Mouse (Mus musculus) forebrain, embryonic 13.5 days (tissue): ENCODE data around the gene Etv3. TPM values are rescaled to one million over a fixed set of nuclear protein-coding genes. Genes with fewer than 3 reads are reported as not detected.

Experiments
- ATAC-seq: fragments of 200-750 bp; cut with Nextera tagmentation; 2 replicates; pipeline ENCODE4 v1.8.0; 2017
- H3K27ac ChIP-seq: fragments of 300-500 bp; sonication (generic); 2 replicates; pipeline ENCODE4 v1.5.1; 2015; ENCODE audit warnings: inconsistent platforms, mild to moderate bottlenecking, moderate library complexity
- H3K27me3 ChIP-seq: fragments of 300-500 bp; sonication (generic); 2 replicates; pipeline ENCODE4 v1.6.1; 2015; ENCODE audit warnings: mild to moderate bottlenecking, inconsistent platforms
- H3K36me3 ChIP-seq: fragments of 300-500 bp; sonication (generic); 2 replicates; pipeline ENCODE4 v1.6.1; 2015; ENCODE audit warnings: mild to moderate bottlenecking, inconsistent platforms; ENCODE audit not compliant: poor library complexity, severe bottlenecking
- H3K4me1 ChIP-seq: fragments of 300-500 bp; sonication (generic); 2 replicates; pipeline ENCODE4 v1.6.1; 2015; ENCODE audit warnings: inconsistent platforms
- H3K4me2 ChIP-seq: fragments of 300-500 bp; sonication (generic); 2 replicates; pipeline ENCODE4 v1.6.1; 2015; ENCODE audit warnings: inconsistent platforms, mild to moderate bottlenecking, moderate library complexity
- H3K4me3 ChIP-seq: fragments of 300-500 bp; sonication (generic); 2 replicates; pipeline ENCODE4 v1.5.1; 2015; ENCODE audit warnings: mild to moderate bottlenecking, inconsistent platforms
- H3K9ac ChIP-seq: fragments of 300-500 bp; sonication (generic); 2 replicates; pipeline ENCODE4 v1.6.1; 2015; ENCODE audit warnings: mild to moderate bottlenecking, inconsistent platforms
- H3K9me3 ChIP-seq: fragments of 300-500 bp; sonication (generic); replicated peaks from 2 replicates; pipeline ENCODE4 v1.6.1; 2016; ENCODE audit warnings: inconsistent platforms
- WGBS: fragments of 180-500 bp; shearing (Covaris S2); methylation state at CpG from one replicate; pipeline ENCODE4 v1.1.7; 2015; 5-methylcytosine and 5-hydroxymethylcytosine counted together
- polyA plus RNA-seq: library from polyadenylated mRNA; unstranded; fragments of >200 nt; fragmentation: Nextera tagmentation; extraction: Ambion mirVana; gene quantifications from 2 replicates; pipeline ENCODE4 v1.2.1, GENCODE M21; 2015

Etv3 gene
- polyA plus RNA-seq, 1 experiment from 2014 or later = 10.6 TPM

GRCm38 (mm10) chr3:87525837-87526570, 797 bp downstream of the Etv3 start:
- H3K4me3 ChIP-seq = peak overlapping the region; percentile 97
- H3K4me1 ChIP-seq = peaks cover 17% of the 10 kb centered on the region
- H3K27ac ChIP-seq = peak overlapping the region; percentile 72
- peaks cover 35% of the 10 kb centered on the region for H3K36me3 ChIP-seq
- peak; percentile 73 for ATAC-seq
- peak overlapping the region; percentile 89 for H3K4me2 ChIP-seq
- peak overlapping the region; percentile 99 for H3K9ac ChIP-seq
- H3K27me3 ChIP-seq = no peaks in the 10 kb centered on the region
- WGBS = 7% methylated on average over 27 of the region's 27 CpGs
- H3K9me3 ChIP-seq = no peaks in the 10 kb centered on the region

GRCm38 (mm10) chr3:87527139-87527538, 1.9 kb downstream of the Etv3 start:
- Histone ChIP-seq H3K4me3 (no peak overlapping the region), H3K27ac (no peak overlapping the region), H3K9me3 (no peaks in the 10 kb centered on the region), H3K9ac (no peak overlapping the region), H3K27me3 (no peaks in the 10 kb centered on the region), H3K36me3 (peaks cover 44% of the 10 kb centered on the region), H3K4me1 (peaks cover 17% of the 10 kb centered on the region), H3K4me2 (no peak overlapping the region)
- ATAC-seq = no peak
- 92% methylated on average over 12 of the region's 12 CpGs for WGBS

- no peak overlapping the region for H3K4me2 ChIP-seq
- H3K27ac ChIP-seq = no peak overlapping the region
- ATAC-seq = no peak
- no peaks in the 10 kb centered on the region for H3K27me3 ChIP-seq
- H3K4me1 ChIP-seq = peaks cover 17% of the 10 kb centered on the region
- H3K9ac ChIP-seq = no peak overlapping the region
- 97% methylated on average over 8 of the region's 8 CpGs for WGBS
- H3K36me3 ChIP-seq = peaks cover 51% of the 10 kb centered on the region
- H3K9me3 ChIP-seq = no peaks in the 10 kb centered on the region
- H3K4me3 ChIP-seq = no peak overlapping the region
These were observed 2.8 kb downstream of the Etv3 start for GRCm38 (mm10) chr3:87528021-87528420.

GRCm38 (mm10) chr3:87528841-87529240, 3.6 kb downstream of the Etv3 start:
- peaks cover 17% of the 10 kb centered on the region for H3K4me1 ChIP-seq
- H3K36me3 ChIP-seq = peaks cover 59% of the 10 kb centered on the region
- ATAC-seq = no peak
- no peak overlapping the region for H3K4me3 ChIP-seq
- no peak overlapping the region for H3K27ac ChIP-seq
- WGBS = 93% methylated on average over 8 of the region's 8 CpGs
- H3K4me2 ChIP-seq = no peak overlapping the region
- H3K27me3 ChIP-seq = no peaks in the 10 kb centered on the region
- no peaks in the 10 kb centered on the region for H3K9me3 ChIP-seq
- no peak overlapping the region for H3K9ac ChIP-seq

GRCm38 (mm10) chr3:87529568-87529967, 4.4 kb downstream of the Etv3 start:
- Histone ChIP-seq H3K9ac (no peak overlapping the region), H3K27ac (no peak overlapping the region), H3K36me3 (peaks cover 67% of the 10 kb centered on the region), H3K4me2 (no peak overlapping the region), H3K4me3 (no peak overlapping the region), H3K27me3 (no peaks in the 10 kb centered on the region), H3K4me1 (peaks cover 17% of the 10 kb centered on the region), H3K9me3 (no peaks in the 10 kb centered on the region)
- no peak for ATAC-seq
- WGBS = 94% methylated on average over 11 of the region's 11 CpGs

- ATAC-seq = no peak
- WGBS = 96% methylated on average over 3 of the region's 3 CpGs
- H3K36me3 ChIP-seq = peaks cover 73% of the 10 kb centered on the region
These were observed 5.0 kb downstream of the Etv3 start for GRCm38 (mm10) chr3:87530234-87530633.

GRCm38 (mm10) chr3:87533667-87534378, 8.6 kb downstream of the Etv3 start:
- Histone ChIP-seq H3K27me3 (no peaks in the 10 kb centered on the region), H3K4me2 (no peak overlapping the region), H3K4me1 (no peaks in the 10 kb centered on the region), H3K9ac (no peak overlapping the region), H3K27ac (no peak overlapping the region), H3K9me3 (no peaks in the 10 kb centered on the region), H3K36me3 (peaks cover 96% of the 10 kb centered on the region), H3K4me3 (no peak overlapping the region)
- 93% methylated on average over 7 of the region's 7 CpGs for WGBS
- ATAC-seq = no peak

More at GRCm38 (mm10) chr3:87530234-87530633, 5.0 kb downstream of the Etv3 start:
- Histone ChIP-seq H3K4me3 (no peak overlapping the region), H3K4me1 (peaks cover 12% of the 10 kb centered on the region), H3K9me3 (no peaks in the 10 kb centered on the region), H3K27me3 (no peaks in the 10 kb centered on the region), H3K27ac (no peak overlapping the region), H3K9ac (no peak overlapping the region), H3K4me2 (no peak overlapping the region)

- H3K36me3 ChIP-seq = peaks cover 60% of the 10 kb centered on the region
- H3K27ac ChIP-seq = no peak overlapping the region
- 94% methylated on average over 10 of the region's 10 CpGs for WGBS
These were observed 12.8 kb downstream of the Etv3 start for GRCm38 (mm10) chr3:87538034-87538433.

GRCm38 (mm10) chr3:87540028-87540675, 14.9 kb downstream of the Etv3 start:
- Histone ChIP-seq H3K27me3 (no peaks in the 10 kb centered on the region), H3K27ac (0 out of 2 replicates have a peak overlapping the region, but pooled peaks have one; percentile 1), H3K4me2 (no peak overlapping the region), H3K9ac (no peak overlapping the region), H3K36me3 (peaks cover 39% of the 10 kb centered on the region), H3K4me3 (no peak overlapping the region), H3K9me3 (no peaks in the 10 kb centered on the region), H3K4me1 (peaks cover 23% of the 10 kb centered on the region)
- WGBS = 77% methylated on average over 11 of the region's 11 CpGs
- ATAC-seq = no peak

More at GRCm38 (mm10) chr3:87538034-87538433, 12.8 kb downstream of the Etv3 start:
- Histone ChIP-seq H3K4me2 (no peak overlapping the region), H3K27me3 (no peaks in the 10 kb centered on the region), H3K9ac (no peak overlapping the region), H3K9me3 (no peaks in the 10 kb centered on the region), H3K4me3 (no peak overlapping the region), H3K4me1 (peaks cover 22% of the 10 kb centered on the region)
- ATAC-seq = no peak

- H3K27me3 ChIP-seq = no peaks in the 10 kb centered on the region
- ATAC-seq = no peak
- H3K9ac ChIP-seq = no peak overlapping the region
- H3K4me3 ChIP-seq = no peak overlapping the region
- WGBS = 26% methylated on average over 8 of the region's 8 CpGs
- H3K36me3 ChIP-seq = peaks cover 33% of the 10 kb centered on the region
- peak overlapping the region; percentile 1; the same call in 1 of the 2 replicates for H3K27ac ChIP-seq
- H3K4me1 ChIP-seq = peaks cover 23% of the 10 kb centered on the region
- H3K9me3 ChIP-seq = no peaks in the 10 kb centered on the region
- no peak overlapping the region for H3K4me2 ChIP-seq
These were observed 15.5 kb downstream of the Etv3 start for GRCm38 (mm10) chr3:87540714-87541113.

GRCm38 (mm10) chr3:87542481-87543215, 17.4 kb downstream of the Etv3 start:
- Histone ChIP-seq H3K9ac (no peak overlapping the region), H3K4me2 (no peak overlapping the region), H3K4me3 (no peak overlapping the region), H3K27ac (no peak overlapping the region), H3K27me3 (no peaks in the 10 kb centered on the region), H3K9me3 (no peaks in the 10 kb centered on the region), H3K36me3 (peaks cover 14% of the 10 kb centered on the region), H3K4me1 (peaks cover 23% of the 10 kb centered on the region)
- no peak for ATAC-seq
- 29% methylated on average over 7 of the region's 7 CpGs for WGBS
